Mouse (Mus musculus) bone marrow, adult 2 months (tissue): ENCODE results near the gene Bcar3.

Source experiments
- CTCF ChIP-seq: fragments of 200-500 bp; IDR thresholded peaks from 2 replicates; pipeline ENCODE4 v1.5.1; 2011; ENCODE audit warnings: low read length, control low read depth; ENCODE audit not compliant: control insufficient read depth, insufficient read depth
- POLR2A ChIP-seq: fragments of 200-500 bp; IDR thresholded peaks from 2 replicates; pipeline ENCODE4 v1.6.1; 2011; ENCODE audit warnings: low read depth, mild to moderate bottlenecking, control low read depth, low read length, borderline replicate concordance; ENCODE audit not compliant: control insufficient read depth

- TF ChIP-seq CTCF (no peak), POLR2A (no peak)
These were observed 227.4 kb downstream of the Bcar3 start for GRCm38 (mm10) chr3:122521294-122521693.
